Mouse (Mus musculus) bone marrow macrophage, adult 2 months (primary cell): ENCODE measurements around the gene Mr1.

ENCODE experiments used
- CTCF ChIP-seq: IDR thresholded peaks from 2 replicates; pipeline ENCODE4 v1.5.1; 2012; ENCODE audit warnings: low read depth, mild to moderate bottlenecking, low read length, moderate library complexity
- POLR2A ChIP-seq: IDR thresholded peaks from 2 replicates; pipeline ENCODE4 v1.6.1; 2012; ENCODE audit warnings: mild to moderate bottlenecking, low read depth, low read length, borderline replicate concordance

- TF ChIP-seq CTCF (no peak), POLR2A (no peak)
Observed at GRCm38 (mm10) chr1:155111491-155111890, 35.1 kb downstream of the Mr1 start.
